Mouse (Mus musculus): ENCODE results near the gene Ifne. TPM values are rescaled to one million over a fixed set of nuclear protein-coding genes. Genes with fewer than 3 reads are reported as not detected.

Gene Ifne
- polyA plus RNA-seq, 1 experiment from 2014 or later: not detected

DNA sequence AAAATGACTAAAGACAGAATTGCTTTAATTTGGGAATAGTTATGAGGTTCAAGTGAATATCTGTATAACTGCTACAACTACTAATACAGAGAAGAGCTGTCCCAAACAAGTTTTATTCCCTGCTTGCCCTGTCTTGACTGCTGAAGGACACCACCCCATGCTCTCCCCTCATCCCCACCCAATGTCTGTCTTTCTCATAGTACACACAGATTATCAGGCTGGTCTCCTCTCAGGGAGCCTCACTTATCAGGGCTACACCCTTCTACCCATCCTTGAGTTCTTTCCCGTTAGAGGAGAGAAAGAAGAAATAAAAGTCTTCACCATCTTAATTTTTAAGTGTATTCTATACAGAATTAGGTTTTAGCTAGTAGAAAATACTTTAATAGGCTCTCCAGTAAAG lies 34.0 kb upstream of the Ifne start:
- no peak overlapping the region for H3K4me2 ChIP-seq (ENCODE audit: low read depth, low read length)
- no peaks in the 10 kb centered on the region for H3K27me3 ChIP-seq (ENCODE audit: control insufficient read depth, insufficient read depth, low read length)
- H3K9ac ChIP-seq (replicated peaks; ENCODE audit: low read depth, low read length): no peak overlapping the region
- no peak for ATAC-seq (ENCODE audit: low read depth)
- H3K27ac ChIP-seq (ENCODE audit: low read depth, low read length): no peak overlapping the region
- no peaks in the 10 kb centered on the region for H3K9me3 ChIP-seq (ENCODE audit: control insufficient read depth, low read length)
- H3K4me1 ChIP-seq (ENCODE audit: control insufficient read depth, insufficient read depth, low read length): no peaks in the 10 kb centered on the region
- H3K4me3 ChIP-seq (ENCODE audit: low read depth, low read length): no peak overlapping the region
- H3K36me3 ChIP-seq (ENCODE audit: control insufficient read depth, insufficient read depth, low read length): no peaks in the 10 kb centered on the region
- WGBS: 96% methylated on average over 1 of the region's 1 CpGs

DNA sequence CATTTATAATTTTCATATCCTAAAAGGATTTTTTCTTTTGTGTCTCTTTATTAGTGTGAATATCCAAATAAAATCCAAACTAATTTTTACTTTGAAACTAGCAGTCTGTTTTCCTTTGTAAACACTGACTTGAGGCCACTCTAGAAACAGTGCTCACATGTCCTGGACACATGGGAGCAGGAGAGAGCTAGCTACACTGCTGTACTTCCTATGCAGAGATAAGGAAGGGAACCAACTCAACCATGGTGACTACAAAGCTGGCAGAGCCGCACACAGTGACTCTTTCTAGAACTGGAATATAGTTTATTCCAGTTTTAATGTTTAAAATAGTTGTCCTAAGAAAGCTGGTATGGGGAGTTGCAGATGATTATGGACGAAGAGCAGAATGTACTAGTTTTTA lies 32.9 kb upstream of the Ifne start:
- Histone ChIP-seq H3K27ac (ENCODE audit: low read depth, low read length) (no peak overlapping the region), H3K36me3 (ENCODE audit: control insufficient read depth, insufficient read depth, low read length) (no peaks in the 10 kb centered on the region), H3K4me2 (ENCODE audit: low read depth, low read length) (no peak overlapping the region), H3K27me3 (ENCODE audit: control insufficient read depth, insufficient read depth, low read length) (no peaks in the 10 kb centered on the region), H3K4me1 (ENCODE audit: control insufficient read depth, insufficient read depth, low read length) (no peaks in the 10 kb centered on the region), H3K4me3 (ENCODE audit: low read depth, low read length) (no peak overlapping the region), H3K9me3 (ENCODE audit: control insufficient read depth, low read length) (no peaks in the 10 kb centered on the region), H3K9ac (replicated peaks; ENCODE audit: low read depth, low read length) (no peak overlapping the region)
- ATAC-seq (ENCODE audit: low read depth): no peak
- 92% methylated on average over 2 of the region's 2 CpGs for WGBS

GRCm38 (mm10) chr4:88912187-88912586 lies 32.2 kb upstream of the Ifne start:
- H3K4me2 ChIP-seq (ENCODE audit: low read depth, low read length): no peak overlapping the region
- ATAC-seq (ENCODE audit: low read depth): no peak
- no peak overlapping the region for H3K27ac ChIP-seq (ENCODE audit: low read depth, low read length)
- 36% methylated on average over 9 of the region's 9 CpGs for whole genome bisulfite sequencing
- no peak overlapping the region for H3K9ac ChIP-seq (replicated peaks; ENCODE audit: low read depth, low read length)
- no peaks in the 10 kb centered on the region for H3K27me3 ChIP-seq (ENCODE audit: control insufficient read depth, insufficient read depth, low read length)
- no peaks in the 10 kb centered on the region for H3K36me3 ChIP-seq (ENCODE audit: control insufficient read depth, insufficient read depth, low read length)
- H3K4me1 ChIP-seq (ENCODE audit: control insufficient read depth, insufficient read depth, low read length): no peaks in the 10 kb centered on the region
- H3K9me3 ChIP-seq (ENCODE audit: control insufficient read depth, low read length): no peaks in the 10 kb centered on the region
- no peak overlapping the region for H3K4me3 ChIP-seq (ENCODE audit: low read depth, low read length)

GRCm38 (mm10) chr4:88909600-88910534 lies 29.9 kb upstream of the Ifne start:
- H3K27ac ChIP-seq (ENCODE audit: low read depth, low read length): no peak overlapping the region
- no peaks in the 10 kb centered on the region for H3K27me3 ChIP-seq (ENCODE audit: control insufficient read depth, insufficient read depth, low read length)
- no peak for ATAC-seq (ENCODE audit: low read depth)
- no peak overlapping the region for H3K4me2 ChIP-seq (ENCODE audit: low read depth, low read length)
- H3K9ac ChIP-seq (replicated peaks; ENCODE audit: low read depth, low read length): no peak overlapping the region
- H3K4me3 ChIP-seq (ENCODE audit: low read depth, low read length): no peak overlapping the region
- no peaks in the 10 kb centered on the region for H3K36me3 ChIP-seq (ENCODE audit: control insufficient read depth, insufficient read depth, low read length)
- H3K4me1 ChIP-seq (ENCODE audit: control insufficient read depth, insufficient read depth, low read length): no peaks in the 10 kb centered on the region
- 90% methylated on average over 10 of the region's 10 CpGs for WGBS
- H3K9me3 ChIP-seq (ENCODE audit: control insufficient read depth, low read length): no peaks in the 10 kb centered on the region

GRCm38 (mm10) chr4:88893201-88893754 lies 13.3 kb upstream of the Ifne start:
- Histone ChIP-seq H3K4me2 (ENCODE audit: low read depth, low read length) (no peak overlapping the region), H3K9ac (replicated peaks; ENCODE audit: low read depth, low read length) (no peak overlapping the region), H3K4me1 (ENCODE audit: control insufficient read depth, insufficient read depth, low read length) (no peaks in the 10 kb centered on the region), H3K36me3 (ENCODE audit: control insufficient read depth, insufficient read depth, low read length) (no peaks in the 10 kb centered on the region), H3K4me3 (ENCODE audit: low read depth, low read length) (no peak overlapping the region), H3K9me3 (ENCODE audit: control insufficient read depth, low read length) (no peaks in the 10 kb centered on the region), H3K27me3 (ENCODE audit: control insufficient read depth, insufficient read depth, low read length) (no peaks in the 10 kb centered on the region), H3K27ac (ENCODE audit: low read depth, low read length) (no peak overlapping the region)
- ATAC-seq (ENCODE audit: low read depth): no peak

GRCm38 (mm10) chr4:88888236-88888635 lies 8.2 kb upstream of the Ifne start:
- Histone ChIP-seq H3K36me3 (ENCODE audit: control insufficient read depth, insufficient read depth, low read length) (no peaks in the 10 kb centered on the region), H3K27me3 (ENCODE audit: control insufficient read depth, insufficient read depth, low read length) (no peaks in the 10 kb centered on the region), H3K9ac (replicated peaks; ENCODE audit: low read depth, low read length) (no peak overlapping the region), H3K4me3 (ENCODE audit: low read depth, low read length) (no peak overlapping the region), H3K4me2 (ENCODE audit: low read depth, low read length) (no peak overlapping the region), H3K27ac (ENCODE audit: low read depth, low read length) (no peak overlapping the region), H3K9me3 (ENCODE audit: control insufficient read depth, low read length) (no peaks in the 10 kb centered on the region), H3K4me1 (ENCODE audit: control insufficient read depth, insufficient read depth, low read length) (no peaks in the 10 kb centered on the region)
- no peak for ATAC-seq (ENCODE audit: low read depth)

DNA sequence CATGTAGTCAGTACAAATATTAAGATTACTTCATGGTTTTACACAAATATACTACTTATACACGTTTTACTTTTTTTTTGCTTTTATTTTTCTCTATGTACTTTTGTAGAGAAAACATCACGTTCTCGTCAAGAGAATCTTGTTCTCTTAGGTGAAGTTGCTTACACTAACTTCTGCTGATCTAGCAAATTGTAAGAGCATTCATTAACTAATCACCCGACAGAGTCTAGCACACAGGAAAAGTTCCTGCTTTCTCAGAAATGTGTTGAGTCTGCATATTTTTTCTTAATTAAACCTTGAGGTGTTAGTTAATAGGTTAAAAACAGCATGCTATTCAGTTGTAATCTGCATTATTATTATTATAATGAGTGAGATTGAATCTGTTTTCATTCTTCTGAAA lies 1.2 kb downstream of the Ifne start:
- Histone ChIP-seq H3K4me3 (ENCODE audit: low read depth, low read length) (no peak overlapping the region), H3K9ac (replicated peaks; ENCODE audit: low read depth, low read length) (no peak overlapping the region), H3K4me1 (ENCODE audit: control insufficient read depth, insufficient read depth, low read length) (no peaks in the 10 kb centered on the region), H3K4me2 (ENCODE audit: low read depth, low read length) (no peak overlapping the region), H3K9me3 (ENCODE audit: control insufficient read depth, low read length) (no peaks in the 10 kb centered on the region), H3K36me3 (ENCODE audit: control insufficient read depth, insufficient read depth, low read length) (no peaks in the 10 kb centered on the region), H3K27ac (ENCODE audit: low read depth, low read length) (no peak overlapping the region), H3K27me3 (ENCODE audit: control insufficient read depth, insufficient read depth, low read length) (no peaks in the 10 kb centered on the region)
- whole genome bisulfite sequencing: 79% methylated on average over 4 of the region's 4 CpGs
- ATAC-seq (ENCODE audit: low read depth): no peak

- Histone ChIP-seq H3K4me3 (ENCODE audit: low read depth, low read length) (no peak overlapping the region), H3K27me3 (ENCODE audit: control insufficient read depth, insufficient read depth, low read length) (no peaks in the 10 kb centered on the region), H3K4me2 (ENCODE audit: low read depth, low read length) (no peak overlapping the region), H3K9me3 (ENCODE audit: control insufficient read depth, low read length) (no peaks in the 10 kb centered on the region), H3K27ac (ENCODE audit: low read depth, low read length) (no peak overlapping the region), H3K4me1 (ENCODE audit: control insufficient read depth, insufficient read depth, low read length) (no peaks in the 10 kb centered on the region), H3K36me3 (ENCODE audit: control insufficient read depth, insufficient read depth, low read length) (no peaks in the 10 kb centered on the region), H3K9ac (replicated peaks; ENCODE audit: low read depth, low read length) (no peak overlapping the region)
- ATAC-seq (ENCODE audit: low read depth): no peak
- whole genome bisulfite sequencing: 48% methylated on average over 10 of the region's 10 CpGs
Observed at GRCm38 (mm10) chr4:88878246-88878645, 1.8 kb downstream of the Ifne start.

DNA sequence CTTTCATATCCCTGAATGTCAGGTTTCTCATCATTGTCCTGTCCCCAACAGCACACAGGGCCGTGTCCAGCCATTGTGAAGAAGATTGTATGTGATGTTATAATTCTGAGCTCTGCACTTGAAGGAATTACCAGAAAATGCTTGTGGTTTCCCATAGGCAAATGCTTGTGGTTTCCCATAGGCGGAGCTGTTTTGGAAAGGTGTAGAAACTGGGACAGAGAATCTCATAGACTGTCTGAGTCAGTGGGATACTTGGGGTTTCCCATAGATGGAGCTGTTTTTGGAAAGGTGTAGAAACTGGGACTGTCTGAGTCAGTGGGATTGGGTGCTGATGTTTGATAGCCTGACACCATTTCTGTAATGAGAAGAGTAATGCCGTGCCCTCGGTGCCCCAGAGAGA lies 3.5 kb downstream of the Ifne start:
- Histone ChIP-seq H3K4me3 (ENCODE audit: low read depth, low read length) (no peak overlapping the region), H3K4me2 (ENCODE audit: low read depth, low read length) (no peak overlapping the region), H3K4me1 (ENCODE audit: control insufficient read depth, insufficient read depth, low read length) (no peaks in the 10 kb centered on the region), H3K9ac (replicated peaks; ENCODE audit: low read depth, low read length) (no peak overlapping the region), H3K9me3 (ENCODE audit: control insufficient read depth, low read length) (no peaks in the 10 kb centered on the region), H3K36me3 (ENCODE audit: control insufficient read depth, insufficient read depth, low read length) (no peaks in the 10 kb centered on the region), H3K27ac (ENCODE audit: low read depth, low read length) (no peak overlapping the region), H3K27me3 (ENCODE audit: control insufficient read depth, insufficient read depth, low read length) (no peaks in the 10 kb centered on the region)
- ATAC-seq (ENCODE audit: low read depth): no peak
- WGBS: 86% methylated on average over 4 of the region's 4 CpGs

Data from neural tube, embryonic 14.5 days (tissue).